In genomic region chr10:70654139-70654538, GRCm38 (mm10) we compare ENCODE assay signal across 28 mouse cellular contexts. TPM values are rescaled to one million over a fixed set of nuclear protein-coding genes. Genes with fewer than 3 reads are reported as not detected.
DNase-seq lines count a peak whose midpoint lies in the region; ATAC-seq lines count a peak whose summit lies in the region.
"Had no signal": no experiment of that assay in that cellular context is flagged by ENCODE, and none has a peak within 500 bp of the region (broad histone marks: within the 10 kb centered on the region; RNA-seq: fewer than 3 reads in every experiment).

No protein-coding gene starts in this region.

- H3K4me3 ChIP-seq in kidney, embryonic 14.5 days (ENCODE audit: low read length) = no peak overlapping the region
- no peak overlapping the region for H3K4me3 ChIP-seq in midbrain, embryonic 11.5 days (ENCODE audit: low read depth, low read length)
- no peak overlapping the region for H3K4me3 ChIP-seq in liver, embryonic 11.5 days (ENCODE audit: low read depth, low read length)
- H3K4me3 ChIP-seq: embryonic facial prominence, embryonic 13.5 days; forebrain, embryonic 10.5 days; intestine, embryonic 15.5 days; liver, embryonic 13.5 days; megakaryocyte, embryonic 14.5 days; midbrain, embryonic 13.5 days; stomach, embryonic 15.5 days had no signal

- no peak overlapping the region for H3K27ac ChIP-seq in kidney, embryonic 14.5 days (ENCODE audit: low read depth, low read length)
- no peak overlapping the region for H3K27ac ChIP-seq in midbrain, embryonic 11.5 days (ENCODE audit: low read depth, low read length)
- no peak overlapping the region for H3K27ac ChIP-seq in liver, embryonic 11.5 days (ENCODE audit: low read depth, low read length)
- H3K27ac ChIP-seq: embryonic facial prominence, embryonic 13.5 days; forebrain, embryonic 10.5 days; intestine, embryonic 15.5 days; liver, embryonic 13.5 days; midbrain, embryonic 13.5 days; stomach, embryonic 15.5 days had no signal

- H3K4me2 ChIP-seq in kidney, embryonic 14.5 days (replicated peaks; ENCODE audit: low read depth, low read length) = no peak overlapping the region
- H3K4me2 ChIP-seq in midbrain, embryonic 11.5 days = no peak overlapping the region
- H3K4me2 ChIP-seq in liver, embryonic 11.5 days = no peak overlapping the region
- H3K4me2 ChIP-seq: embryonic facial prominence, embryonic 13.5 days; intestine, embryonic 15.5 days; liver, embryonic 13.5 days; midbrain, embryonic 13.5 days; stomach, embryonic 15.5 days had no signal

- no peaks in the 10 kb centered on the region for H3K9me3 ChIP-seq in kidney, embryonic 14.5 days (ENCODE audit: control insufficient read depth, low read length)
- H3K9me3 ChIP-seq in midbrain, embryonic 11.5 days (ENCODE audit: control insufficient read depth, low read length) = no peaks in the 10 kb centered on the region; the same call in 1 of the 2 replicates
- H3K9me3 ChIP-seq in liver, embryonic 11.5 days (ENCODE audit: control insufficient read depth, low read length) = no peaks in the 10 kb centered on the region
- H3K9me3 ChIP-seq: embryonic facial prominence, embryonic 13.5 days; forebrain, embryonic 10.5 days; intestine, embryonic 15.5 days; midbrain, embryonic 13.5 days; stomach, embryonic 15.5 days had no signal

- 69% methylated on average over 3 of the region's 3 CpGs for WGBS in kidney, embryonic 14.5 days
- WGBS in midbrain, embryonic 11.5 days = 84% methylated on average over 3 of the region's 3 CpGs
- 76% methylated on average over 3 of the region's 3 CpGs for WGBS in liver, embryonic 11.5 days

- ATAC-seq in kidney, embryonic 14.5 days (ENCODE audit: low FRiP score, low TSS enrichment) = no peak
- ATAC-seq in midbrain, embryonic 11.5 days (ENCODE audit: low FRiP score) = no peak
- no peak for ATAC-seq in liver, embryonic 11.5 days (replicated peaks; ENCODE audit: low FRiP score)
- ATAC-seq: hindbrain, embryonic 16.5 days; intestine, embryonic 15.5 days; lung, postnatal 0 days; midbrain, embryonic 13.5 days had no signal

- no peak overlapping the region for H3K9ac ChIP-seq in kidney, embryonic 14.5 days (ENCODE audit: low read depth, low read length)
- H3K9ac ChIP-seq in midbrain, embryonic 11.5 days (ENCODE audit: low read length) = no peak overlapping the region
- no peak overlapping the region for H3K9ac ChIP-seq in liver, embryonic 11.5 days (ENCODE audit: low read depth, low read length)
- H3K9ac ChIP-seq: embryonic facial prominence, embryonic 13.5 days; intestine, embryonic 15.5 days; liver, embryonic 13.5 days; midbrain, embryonic 13.5 days; stomach, embryonic 15.5 days had no signal

- H3K27me3 ChIP-seq in kidney, embryonic 14.5 days (ENCODE audit: control insufficient read depth, insufficient read depth, low read length) = no peaks in the 10 kb centered on the region
- H3K27me3 ChIP-seq in midbrain, embryonic 11.5 days (ENCODE audit: control insufficient read depth, insufficient read depth, low read length) = no peaks in the 10 kb centered on the region
- H3K27me3 ChIP-seq in liver, embryonic 11.5 days (replicated peaks; ENCODE audit: control insufficient read depth, insufficient read depth, low read length) = no peaks in the 10 kb centered on the region
- H3K27me3 ChIP-seq: intestine, embryonic 15.5 days; liver, embryonic 13.5 days; megakaryocyte, embryonic 14.5 days; stomach, embryonic 15.5 days had no signal

- H3K4me1 ChIP-seq in kidney, embryonic 14.5 days (ENCODE audit: control insufficient read depth, insufficient read depth, low read length) = no peaks in the 10 kb centered on the region
- H3K4me1 ChIP-seq in midbrain, embryonic 11.5 days (ENCODE audit: control insufficient read depth, insufficient read depth, low read length) = peaks cover 8% of the 10 kb centered on the region
- H3K4me1 ChIP-seq in liver, embryonic 11.5 days (replicated peaks; ENCODE audit: control insufficient read depth, insufficient read depth, low read length) = no peaks in the 10 kb centered on the region
- H3K4me1 ChIP-seq: embryonic facial prominence, embryonic 13.5 days; intestine, embryonic 15.5 days; liver, embryonic 13.5 days; megakaryocyte, embryonic 14.5 days; stomach, embryonic 15.5 days had no signal

- no peaks in the 10 kb centered on the region for H3K36me3 ChIP-seq in kidney, embryonic 14.5 days (ENCODE audit: control insufficient read depth, insufficient read depth, low read length)
- no peaks in the 10 kb centered on the region for H3K36me3 ChIP-seq in midbrain, embryonic 11.5 days (ENCODE audit: control insufficient read depth, insufficient read depth, low read length)
- no peaks in the 10 kb centered on the region for H3K36me3 ChIP-seq in liver, embryonic 11.5 days (ENCODE audit: control insufficient read depth, insufficient read depth, low read length)
- H3K36me3 ChIP-seq: embryonic facial prominence, embryonic 13.5 days; forebrain, embryonic 10.5 days; intestine, embryonic 15.5 days; liver, embryonic 13.5 days; midbrain, embryonic 13.5 days; stomach, embryonic 15.5 days had no signal

- DNase-seq in kidney, adult 11 months = peak; percentile 64
- peak; percentile 44 for DNase-seq in retina, postnatal 1 day
- DNase-seq in retina, embryonic 14.5 days (ENCODE audit: low spot score) = no peak
- peak; percentile 15 for DNase-seq in kidney, postnatal 10 days
- DNase-seq in midbrain, embryonic 11.5 days (ENCODE audit: low spot score, missing footprints) = no peak
- no peak for DNase-seq in liver, embryonic 11.5 days (ENCODE audit: low spot score)
- DNase-seq: adrenal gland, adult 8-10 months; B cell, adult 2 months; cerebellum, adult 11 months; cerebellum, adult 9-10 months; gastrocnemius, postnatal 14 days; layer of hippocampus, postnatal 36 days; left cerebral cortex, postnatal 4 days; liver, embryonic 13.5 days; lung, adult 18-20 months; lung, postnatal 4 days; right cerebral cortex, postnatal 25 days; thymus, adult 18-20 months; thymus, postnatal 25 days had no signal

RNA-seq across cellular contexts. Expression of gene Phyhipl, which starts 1.6 kb away (rescaled TPM):
- polyA plus RNA-seq in kidney, embryonic 14.5 days (2014; fragmentation: Nextera tagmentation; extraction: Ambion mirVana) = 9.9 and 16.1 TPM in 2 replicates
- polyA plus RNA-seq in midbrain, embryonic 11.5 days (2014; fragmentation: Nextera tagmentation; extraction: Ambion mirVana) = 34.0 and 36.5 TPM in 2 replicates
- polyA plus RNA-seq in liver, embryonic 11.5 days (2014; fragmentation: Nextera tagmentation; extraction: Ambion mirVana) = 1.3 and 1.4 TPM in 2 replicates

Comparison
In these comparisons a context has a peak if more than half of its experiments do, and no peak if none do; other contexts are left out.
1. DNase-seq: peak in kidney, adult 11 months (single experiment), retina, postnatal 1 day (single experiment) and kidney, postnatal 10 days (single experiment); none in retina, embryonic 14.5 days (single experiment), midbrain, embryonic 11.5 days (single experiment) and liver, embryonic 11.5 days (single experiment).